Mouse (Mus musculus) right cerebral cortex, postnatal 25 days (tissue): Measurements from ENCODE around the gene Was.
"Not testable (repeated sequence)": the region's sequence is repeated elsewhere in the genome, so short reads cannot be mapped to it uniquely, and the experiment has no call there.

Experiments used
- DNase-seq: peaks from one replicate; pipeline ENCODE4 v3.0.0; 2022

Was gene

DNA sequence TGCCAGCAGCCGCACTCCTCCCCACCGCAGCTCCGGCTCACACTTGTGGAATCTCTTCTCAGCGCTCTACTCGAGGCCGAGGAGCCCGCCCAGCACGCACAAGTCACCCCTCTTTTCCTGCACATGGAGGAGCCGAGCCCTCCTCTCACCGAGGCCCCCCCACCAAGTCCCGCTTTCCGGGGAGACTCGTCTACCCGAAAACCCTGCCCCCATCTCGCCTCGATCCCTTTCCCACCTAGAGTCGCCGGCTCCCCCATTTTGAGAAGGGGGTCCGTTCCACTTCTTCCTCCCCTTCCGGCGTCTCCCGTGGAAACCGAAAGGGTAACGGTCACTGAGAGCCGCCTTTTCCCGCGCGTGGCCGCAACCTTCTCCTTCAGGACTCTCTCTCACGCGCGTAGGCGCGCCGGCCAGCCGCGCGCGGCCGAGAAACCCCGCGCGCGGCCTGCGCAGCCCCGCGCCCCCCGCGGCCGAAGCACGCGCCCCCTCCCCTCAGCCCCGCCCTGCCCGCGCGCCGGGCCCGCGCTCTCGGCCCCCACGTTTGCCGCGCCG lies 16.3 kb downstream of the Was start:
- peak; percentile 10 for DNase-seq

DNA sequence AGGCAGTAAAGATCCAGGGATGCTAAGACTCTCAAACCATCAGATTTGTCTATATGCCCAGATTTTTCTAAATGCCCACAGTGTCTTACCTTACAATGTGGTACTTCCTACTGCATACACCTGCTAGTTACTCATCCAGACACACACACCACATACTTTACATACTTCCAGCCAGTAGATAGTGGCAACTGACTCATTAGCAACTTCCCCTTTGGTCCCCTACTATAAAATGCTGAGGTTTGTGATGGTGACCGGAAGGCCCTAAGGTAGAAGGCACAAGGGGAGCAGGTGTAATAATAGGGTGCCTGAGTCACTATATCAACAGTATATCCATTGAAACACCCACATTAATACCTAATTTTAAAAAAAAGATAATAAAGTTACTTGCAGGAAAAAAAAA lies 21.1 kb downstream of the Was start:
- DNase-seq: no peak

DNA sequence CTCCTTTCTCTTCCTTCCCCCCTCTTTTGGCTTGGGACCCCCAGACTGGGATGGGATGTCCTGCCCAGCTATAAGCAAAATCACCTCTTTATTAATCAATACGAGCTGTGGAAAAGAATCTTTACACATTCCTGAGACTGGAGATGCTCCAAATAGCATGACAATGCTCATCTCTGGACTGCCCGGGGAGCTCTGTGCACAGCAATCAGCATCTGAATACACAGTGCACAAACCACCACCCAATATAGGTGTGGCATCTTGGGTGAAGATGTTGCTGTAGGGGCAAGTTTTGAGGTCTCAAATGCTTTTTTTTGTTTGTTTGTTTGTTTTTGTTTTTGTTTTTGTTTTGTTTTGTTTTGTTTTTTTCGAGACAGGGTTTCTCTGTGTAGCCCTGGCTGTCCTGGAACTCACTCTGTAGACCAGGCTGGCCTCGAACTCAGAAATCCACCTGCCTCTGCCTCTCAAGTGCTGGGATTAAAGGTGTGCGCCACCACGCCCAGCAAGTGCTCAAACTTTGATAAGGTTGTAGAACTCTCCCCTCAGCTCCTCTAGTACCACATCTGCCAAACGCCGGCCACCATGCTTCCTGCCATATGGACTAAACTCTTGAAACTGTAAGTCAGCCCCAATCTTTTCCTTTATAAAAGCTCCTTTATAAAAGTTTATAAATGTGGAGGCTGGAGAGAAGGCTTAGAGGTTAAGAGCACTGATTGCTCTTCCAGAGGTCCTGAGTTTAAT lies 39.1 kb downstream of the Was start:
- not testable (repeated sequence) for DNase-seq

DNA sequence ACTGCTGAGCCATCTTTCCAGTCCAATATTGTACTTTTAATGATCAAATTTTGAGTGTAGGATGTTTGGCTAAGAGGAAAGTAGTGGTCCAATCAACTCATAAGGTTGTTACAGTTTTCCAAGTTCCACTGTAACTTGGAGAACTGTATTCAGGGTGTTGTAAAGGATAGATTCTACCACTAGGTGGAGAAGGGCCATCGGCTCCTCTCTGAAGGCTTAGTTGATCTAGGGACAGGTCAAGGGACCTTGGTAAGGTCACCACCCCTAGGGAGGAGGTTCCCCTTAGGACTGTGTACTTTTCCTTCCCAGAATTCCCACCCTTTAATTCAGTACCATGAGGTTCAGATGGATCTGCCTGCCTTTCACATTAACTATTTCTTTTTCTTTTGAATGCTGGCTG lies 57.3 kb downstream of the Was start:
- DNase-seq: no peak
